Mouse (Mus musculus): ENCODE data around the gene Cep19. TPM values are rescaled to one million over a fixed set of nuclear protein-coding genes. Genes with fewer than 3 reads are reported as not detected.

Gene Cep19
- total RNA-seq, 2 experiments from 2014 or later = 9.6 to 10.6 TPM

DNA sequence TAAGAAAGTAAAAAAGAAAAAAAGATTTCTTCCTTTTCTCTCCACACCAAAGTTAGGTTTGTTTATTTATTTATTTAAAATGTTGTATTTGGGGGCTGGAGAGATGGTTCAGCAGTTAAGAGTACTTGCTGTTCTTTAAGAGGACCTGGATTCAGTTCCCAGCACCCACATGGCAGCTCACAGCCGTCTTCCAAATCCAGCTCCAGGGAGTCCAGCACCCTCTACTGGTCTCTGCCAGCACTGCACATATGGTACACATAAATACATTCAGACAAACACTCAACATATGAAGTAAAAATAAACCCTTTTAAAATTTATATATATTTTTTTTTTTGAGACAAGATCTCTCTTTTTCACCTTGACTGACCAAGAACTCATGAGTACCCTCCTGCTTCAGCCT, 6.1 kb downstream of the Cep19 start:
- intact Hi-C loops (cut with DNase I) = no loop called here
- no peak for DNase-seq

DNA sequence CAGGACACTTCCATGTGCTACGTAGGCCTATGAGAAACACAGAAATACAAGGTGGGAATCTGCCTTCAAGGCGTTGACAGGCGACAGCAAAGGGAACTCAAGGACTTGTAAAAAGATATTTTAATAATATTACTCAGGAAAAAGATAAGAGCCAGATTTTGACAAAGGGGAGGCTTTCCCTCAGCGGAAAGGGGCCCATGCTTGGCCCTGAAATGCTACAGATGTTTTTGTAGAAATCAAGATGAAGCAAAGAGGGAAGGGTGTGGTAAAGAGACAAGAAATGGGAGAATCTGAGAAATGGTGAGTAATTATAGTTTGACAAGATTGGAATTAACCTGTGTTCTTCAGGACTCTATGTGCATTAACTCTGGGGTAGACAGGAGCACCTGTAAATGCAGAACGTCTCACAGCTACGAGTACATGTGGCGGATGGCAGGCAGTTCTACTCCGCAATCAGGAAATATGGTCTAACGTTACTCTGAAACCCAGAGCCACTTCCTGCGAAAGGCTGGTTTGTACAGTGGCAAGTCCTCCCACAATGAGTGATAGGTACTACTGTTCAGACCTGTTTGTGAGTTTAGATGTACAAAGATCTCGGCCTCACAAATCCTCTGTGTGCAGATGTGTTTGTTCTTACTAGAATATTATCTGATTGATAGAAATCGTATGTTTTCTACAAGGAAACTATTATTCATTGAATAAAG, 7.9 kb downstream of the Cep19 start:
- DNase-seq = no peak
- intact Hi-C loops (cut with DNase I) = no loop called here

DNA sequence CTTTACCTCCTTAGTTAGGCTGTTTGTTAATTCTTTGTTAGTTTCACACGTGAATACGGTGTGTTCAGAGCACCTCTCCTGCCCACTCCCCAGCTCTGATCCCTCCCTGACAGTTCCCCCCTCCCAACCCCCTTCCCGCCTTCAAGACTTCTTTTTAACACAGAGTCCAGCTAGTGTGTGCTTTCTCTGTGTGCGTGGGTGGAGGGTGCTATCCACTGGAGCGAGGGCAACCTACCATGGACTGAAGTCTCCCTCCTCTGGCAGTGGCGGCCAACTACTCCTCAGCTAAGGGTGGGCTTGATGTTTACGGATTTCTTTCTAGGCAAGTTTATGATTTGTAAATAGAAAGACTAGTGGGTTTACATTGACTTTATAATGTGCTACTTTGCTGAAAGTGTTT, 8.6 kb downstream of the Cep19 start:
- DNase-seq = no peak
- intact Hi-C loops (cut with DNase I) = no loop called here

DNA sequence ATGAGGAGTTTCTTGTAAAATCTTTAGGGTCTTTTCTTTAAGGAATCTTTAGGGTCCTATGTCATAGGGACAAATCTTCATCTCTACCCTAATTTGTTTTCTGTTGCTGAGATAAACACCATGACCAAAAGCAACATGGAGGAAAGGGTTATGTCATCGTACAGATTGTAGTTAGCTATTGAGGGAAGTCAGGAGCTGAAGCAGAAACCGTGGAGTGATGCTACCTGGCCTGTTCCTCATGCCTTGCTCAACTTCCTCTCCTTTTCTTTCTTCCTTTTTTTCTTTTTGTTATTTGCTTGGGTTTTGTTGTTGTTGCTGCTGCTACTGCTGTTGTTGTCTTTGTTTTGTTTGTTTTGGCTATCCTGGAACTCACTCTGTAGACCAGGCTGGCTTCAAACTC, 9.0 kb downstream of the Cep19 start:
- DNase-seq = no peak
- intact Hi-C loops (cut with DNase I) = no loop called here

DNA sequence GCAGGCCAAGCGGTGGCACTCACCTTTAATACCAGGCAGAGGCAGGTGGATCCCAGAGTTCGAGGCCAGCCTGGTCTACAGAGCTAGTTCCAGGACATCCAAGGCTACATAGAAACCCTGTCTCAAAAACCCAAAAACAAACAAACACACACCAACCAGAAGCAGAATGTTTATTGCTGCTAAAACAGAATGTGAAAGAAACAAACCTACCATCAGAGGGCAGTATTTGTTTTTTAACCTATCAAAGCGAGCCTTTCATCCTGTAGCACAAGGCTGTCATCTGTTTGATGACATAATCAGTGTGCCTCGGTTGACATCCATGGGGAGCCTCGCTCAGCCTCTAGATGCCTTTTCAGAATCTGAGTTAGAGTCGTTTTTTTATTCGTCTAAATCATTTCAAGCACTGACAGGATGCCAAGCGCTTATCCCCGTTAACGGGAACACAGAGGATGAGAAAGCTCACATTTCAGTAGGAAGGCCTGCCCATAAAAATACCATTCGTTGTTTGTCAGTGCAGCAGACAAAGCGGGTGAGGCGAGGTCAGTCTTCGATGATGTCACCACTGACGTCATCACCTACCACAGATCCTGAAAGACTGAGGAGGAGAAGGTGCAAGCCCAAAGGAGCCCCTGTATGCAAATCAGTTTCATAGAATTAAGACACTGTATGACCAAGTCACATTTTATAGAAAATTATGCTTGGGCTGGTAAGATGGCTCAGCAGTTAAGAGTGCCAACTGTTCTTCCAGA, 11.5 kb downstream of the Cep19 start:
- intact Hi-C loops (cut with DNase I) = no loop called here
- peak in 1 of 2 experiments; percentile 40 for DNase-seq

DNA sequence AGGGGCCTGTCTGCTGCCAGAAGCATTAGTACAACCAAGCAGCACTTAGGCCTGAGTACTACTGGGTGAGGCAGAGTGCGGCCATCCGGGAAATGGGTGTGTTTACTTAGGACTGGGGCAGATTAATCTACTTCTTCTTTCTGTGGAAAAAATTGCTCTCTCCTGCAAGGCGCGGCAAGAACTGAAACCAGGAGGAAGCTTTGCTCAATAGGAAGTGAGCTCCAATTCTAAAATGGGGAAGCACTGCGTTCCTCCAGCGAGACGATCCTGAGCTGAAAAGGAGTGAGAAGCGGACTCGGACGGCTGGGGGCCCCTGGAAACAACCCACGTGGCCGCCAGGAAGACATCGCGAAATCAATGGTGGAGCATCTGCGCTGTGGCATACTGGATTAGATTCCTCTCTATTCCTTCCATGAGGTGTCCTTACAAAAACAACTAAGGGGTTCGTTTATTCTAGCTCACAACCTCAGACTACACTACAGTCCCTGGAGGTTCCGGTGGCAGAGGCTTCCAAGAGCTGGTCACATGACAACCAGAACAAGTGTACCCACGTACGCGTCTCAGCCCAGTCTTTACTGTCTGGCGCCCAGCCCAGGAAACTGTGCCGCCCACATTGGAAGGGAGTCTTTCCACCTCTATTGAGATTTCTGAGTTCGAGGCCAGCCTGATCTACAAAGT, 14.1 kb downstream of the Cep19 start:
- DNase-seq = peak; percentile 57 to 66

DNA sequence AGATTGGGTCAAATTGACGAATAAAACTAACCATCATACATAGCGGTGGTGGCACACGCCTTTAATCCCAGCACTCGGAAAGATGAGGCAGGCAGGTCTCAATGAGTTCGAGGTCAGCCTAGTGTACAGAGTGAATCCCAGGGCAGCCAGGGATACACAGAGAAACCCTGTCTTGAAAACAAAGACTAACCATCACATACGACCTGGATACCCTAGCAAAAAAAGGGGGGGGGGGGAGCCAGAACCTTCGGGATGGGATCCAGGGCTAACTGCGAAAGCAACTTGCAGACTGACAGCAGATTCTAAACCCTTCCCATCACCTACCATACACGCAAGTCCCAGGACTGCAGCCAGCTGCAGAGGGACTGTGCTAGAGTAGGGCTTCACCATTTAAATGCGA, 14.8 kb downstream of the Cep19 start:
- intact Hi-C loops (cut with DNase I) = loop anchor here (2.0 kb wide), 1 partner anchor 50 kb away; the partner anchor contains the start of gene Nrros

More for the DNA sequence above, 14.1 kb downstream of the Cep19 start:
- intact Hi-C loops (cut with DNase I) = loop anchor here (2.0 kb wide), 2 partner anchors 51 to 385 kb away; partner anchors contain the start of gene Nrros

DNA sequence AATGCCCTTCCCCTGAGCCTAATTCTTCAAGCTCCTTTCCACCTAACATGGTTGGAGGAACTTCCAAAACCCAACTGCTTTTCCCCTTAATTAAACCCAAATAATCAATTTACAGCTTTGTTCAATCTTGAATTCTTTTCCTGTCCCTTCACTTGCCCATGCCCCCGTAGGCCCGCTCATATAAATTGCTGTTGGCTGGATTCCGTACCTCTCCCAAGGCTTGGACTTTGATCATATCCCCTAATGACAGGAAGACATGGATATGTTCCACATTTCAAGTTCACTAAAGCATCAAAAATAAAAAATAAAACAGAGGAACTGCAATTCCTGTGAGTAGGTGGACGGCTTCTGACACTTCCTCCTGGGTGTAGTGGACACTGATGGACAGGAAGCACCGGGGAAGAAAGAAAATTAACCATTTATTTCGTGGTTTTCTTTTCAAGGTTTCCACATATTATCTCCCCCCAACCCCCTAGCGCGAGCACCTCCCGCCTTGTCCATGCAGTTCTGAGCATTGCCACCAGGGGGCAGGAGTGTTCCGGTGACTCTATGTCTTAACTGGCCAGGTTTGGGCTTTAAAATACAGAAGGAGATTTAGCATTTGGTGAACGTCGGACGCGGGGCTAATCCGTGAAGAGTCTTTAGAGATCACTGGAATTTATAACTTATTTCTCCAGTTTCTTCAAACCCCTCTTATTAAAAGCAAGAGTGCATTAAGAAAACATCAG, 15.5 kb downstream of the Cep19 start:
- DNase-seq = peak; percentile 87 to 93
- intact Hi-C loops (cut with DNase I) = loop anchor here (2.0 to 5.0 kb wide), 3 partner anchors 50 to 342 kb away; partner anchors contain the start of gene Nrros

More for the DNA sequence above, 14.8 kb downstream of the Cep19 start:
- DNase-seq = no peak

DNA sequence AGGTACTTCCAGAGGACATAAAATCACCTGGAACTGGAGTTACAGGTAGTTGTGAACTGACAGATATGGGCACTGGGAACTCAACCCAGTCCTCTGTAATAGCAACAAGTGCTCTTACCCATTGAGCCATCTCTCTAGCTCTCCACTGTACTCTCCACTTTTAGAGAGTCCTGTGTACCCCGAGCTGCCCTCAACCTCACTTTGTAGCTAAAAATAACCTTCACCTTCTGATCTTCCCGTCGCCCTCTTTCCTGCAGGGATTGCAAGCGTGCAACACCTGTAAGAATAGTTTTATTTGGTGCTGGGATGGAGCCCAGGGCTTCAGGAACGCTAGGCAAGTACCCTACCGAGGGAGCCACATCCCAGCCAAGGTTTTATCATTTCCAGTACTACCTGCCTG, 16.2 kb downstream of the Cep19 start:
- no peak for DNase-seq
- intact Hi-C loops (cut with DNase I) = loop anchor here (2.0 to 5.0 kb wide), 3 partner anchors 49 to 342 kb away; partner anchors contain the start of gene Nrros

DNA sequence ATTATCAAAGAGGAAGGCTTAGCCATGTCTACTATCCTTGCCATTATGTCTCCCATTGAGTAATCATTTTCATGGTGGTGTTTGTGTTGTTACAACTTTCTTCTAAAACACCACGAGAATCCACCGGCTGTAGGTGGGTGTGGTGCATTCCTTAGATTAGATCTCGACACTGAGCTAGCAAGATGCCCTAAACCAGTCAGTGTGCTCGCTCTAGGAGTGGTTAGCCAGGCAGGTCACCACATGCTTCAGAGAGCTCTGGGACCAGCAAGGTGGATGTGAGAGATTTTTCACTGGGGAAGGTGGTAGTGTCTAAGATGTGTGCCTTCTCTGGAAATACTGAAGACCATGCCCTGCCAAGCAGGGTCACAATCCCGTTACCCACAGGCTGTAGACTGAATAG, 16.6 kb downstream of the Cep19 start:
- no peak for DNase-seq
- intact Hi-C loops (cut with DNase I) = loop anchor here (5.0 kb wide), 2 partner anchors 86 to 341 kb away; no protein-coding TSS in a partner anchor

DNA sequence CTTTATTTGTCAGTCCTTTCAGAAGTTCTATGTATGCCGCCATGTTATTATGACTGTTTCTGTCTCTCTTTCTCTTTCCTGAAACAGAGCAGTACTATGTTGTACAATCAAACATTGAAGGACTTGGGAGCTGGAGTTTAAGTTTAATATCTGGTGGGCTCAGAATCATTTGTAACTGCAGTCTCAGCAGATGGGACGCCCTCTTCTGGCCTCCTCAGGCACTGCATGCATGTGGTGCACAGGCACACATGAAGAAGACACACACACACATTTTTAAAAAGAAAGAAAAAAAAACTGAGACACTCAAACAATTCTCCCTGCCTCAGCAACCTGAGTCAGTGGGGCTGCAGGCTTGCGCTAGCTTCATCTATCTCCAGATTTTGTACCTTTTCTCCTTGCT, 20.9 kb downstream of the Cep19 start:
- DNase-seq = no peak
- intact Hi-C loops (cut with DNase I) = no loop called here

DNA sequence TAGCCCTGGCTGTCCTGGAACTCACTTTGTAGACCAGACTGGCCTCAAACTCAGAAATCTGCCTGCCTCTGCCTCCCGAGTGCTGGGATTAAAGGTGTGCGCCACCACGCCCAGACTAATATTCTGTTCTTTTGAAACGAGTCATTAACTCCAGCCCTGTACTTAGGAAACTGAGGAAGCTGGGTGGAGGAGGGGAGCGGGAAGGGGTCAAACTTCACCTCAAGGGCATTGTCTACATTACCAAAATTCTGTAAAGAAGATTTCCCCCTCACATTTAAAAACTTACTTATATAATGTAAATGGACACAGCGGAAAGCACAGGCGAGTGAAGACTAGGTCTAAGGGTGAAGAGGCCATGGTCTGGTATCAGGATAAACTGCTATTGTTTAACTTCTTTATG, 24.4 kb downstream of the Cep19 start:
- no peak for DNase-seq
- intact Hi-C loops (cut with DNase I) = no loop called here

DNA sequence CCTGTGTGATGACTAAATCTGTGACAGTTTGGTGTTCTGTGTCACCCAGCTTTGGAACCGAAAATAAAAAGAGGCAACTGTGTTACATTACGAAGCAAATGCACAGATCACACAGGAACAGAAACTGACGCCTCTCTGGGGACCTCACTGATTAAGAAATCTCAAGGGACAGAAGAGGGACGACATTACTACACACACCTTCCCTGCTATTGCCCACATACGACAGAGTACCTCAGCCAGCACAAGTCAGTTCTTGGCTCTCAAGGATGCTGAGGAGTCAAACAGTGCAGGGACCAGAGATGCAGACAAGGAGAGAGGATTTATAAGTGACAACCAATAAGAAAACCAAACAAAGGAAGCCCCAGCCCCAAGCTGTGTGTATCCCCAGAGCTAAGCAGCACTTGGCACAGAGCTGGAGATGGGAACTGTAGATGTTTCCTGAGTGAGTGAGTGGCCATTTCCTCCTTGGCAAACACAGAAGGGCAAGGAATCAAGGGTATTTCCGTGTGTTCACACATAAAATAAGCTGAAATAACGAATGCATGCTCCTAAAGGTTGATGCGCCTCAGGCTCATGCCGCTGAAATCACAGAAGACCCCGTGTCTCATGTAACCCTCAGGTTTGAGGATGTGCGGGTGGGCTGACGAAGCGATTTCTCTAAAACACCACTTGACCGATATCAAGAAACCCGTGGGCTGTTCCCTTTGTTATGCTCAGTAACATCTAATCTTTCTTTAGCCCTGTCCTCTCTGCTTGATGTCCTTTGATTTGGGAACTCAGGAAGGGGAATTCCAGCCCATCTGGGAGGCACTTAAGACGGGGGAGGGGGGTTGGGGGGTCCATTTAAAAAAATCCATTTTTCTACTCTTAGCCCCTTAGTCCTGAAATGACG, 25.1 kb downstream of the Cep19 start:
- DNase-seq = peak in 1 of 2 experiments; percentile 39
- intact Hi-C loops (cut with DNase I) = no loop called here

DNA sequence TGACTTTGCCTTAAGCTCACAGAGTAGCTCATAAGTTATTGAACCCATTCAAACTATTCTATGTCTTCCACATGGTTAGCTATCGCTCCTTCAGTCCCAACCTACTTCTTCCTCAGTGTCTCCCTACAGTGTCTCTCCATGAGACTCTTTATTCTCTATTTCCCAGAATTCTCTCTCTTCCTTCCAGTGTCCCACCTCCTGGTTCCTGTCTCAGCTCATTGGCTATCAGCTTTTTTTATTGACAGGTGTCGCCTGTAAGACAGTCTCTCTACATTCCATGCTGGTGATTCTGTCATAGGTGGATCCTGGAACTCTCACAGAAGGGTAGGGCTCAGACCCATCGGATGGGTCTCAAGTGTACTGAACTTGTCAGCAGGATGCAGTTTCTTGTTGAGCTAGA, 25.8 kb downstream of the Cep19 start:
- intact Hi-C loops (cut with DNase I) = no loop called here
- no peak for DNase-seq

DNA sequence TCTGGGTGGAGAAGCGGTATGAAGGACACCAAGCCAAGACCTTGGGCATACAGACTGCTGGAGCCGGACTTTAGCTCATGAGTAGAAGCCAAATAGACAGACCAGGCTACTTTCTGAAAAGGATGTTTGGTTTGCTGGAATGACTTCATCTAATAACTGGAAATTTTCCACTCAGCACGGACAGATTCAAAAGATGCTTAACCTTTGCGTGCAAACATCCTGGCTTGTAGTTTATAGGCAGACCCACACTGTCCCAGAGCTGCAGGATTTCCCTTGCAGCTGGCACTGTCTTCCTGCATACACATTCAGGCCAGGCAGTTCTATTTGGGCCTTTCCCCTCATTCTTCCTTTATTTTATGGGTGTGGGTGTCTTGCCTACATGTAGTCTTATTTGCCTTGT, 27.4 kb downstream of the Cep19 start:
- no peak for DNase-seq
- intact Hi-C loops (cut with DNase I) = loop anchor here (2.0 kb wide), 1 partner anchor 38 kb away; the partner anchor contains the start of gene Nrros

DNA sequence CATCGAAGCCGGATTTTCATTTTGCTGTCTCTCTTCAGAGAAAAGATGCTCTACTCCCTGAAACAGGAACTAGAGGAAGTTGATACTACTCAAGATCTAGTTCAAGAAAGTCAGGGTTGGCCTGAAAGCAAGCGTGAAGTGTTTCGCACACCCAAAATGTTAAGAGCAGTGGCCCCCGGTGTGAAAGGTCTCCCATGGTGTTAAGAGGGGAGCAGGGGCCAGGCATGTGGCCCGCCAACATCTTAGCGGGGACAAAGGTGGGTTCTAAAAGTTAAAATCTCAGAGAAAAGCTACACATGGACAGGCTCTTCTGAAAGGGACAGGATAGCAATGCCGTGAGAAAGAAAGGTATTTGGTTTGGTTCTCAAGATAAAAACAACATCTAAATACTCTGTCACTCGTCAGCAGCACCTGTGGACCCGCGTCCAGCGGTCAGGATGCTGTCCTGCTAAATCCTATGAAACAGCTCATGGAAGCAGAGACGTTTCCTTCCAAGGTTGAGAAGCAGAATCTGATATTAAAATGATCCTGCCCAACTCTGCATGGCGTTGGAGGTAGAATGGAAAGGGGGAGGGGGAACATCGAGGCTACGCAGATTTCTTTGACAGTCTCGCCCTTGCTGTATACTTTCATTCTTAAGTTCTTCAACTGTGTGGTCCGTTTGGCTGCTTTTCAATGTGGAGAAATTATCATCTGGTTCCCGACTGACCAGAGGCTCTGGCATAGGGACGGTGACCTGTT, 30.0 kb downstream of the Cep19 start:
- intact Hi-C loops (cut with DNase I) = no loop called here
- DNase-seq = no peak

DNA sequence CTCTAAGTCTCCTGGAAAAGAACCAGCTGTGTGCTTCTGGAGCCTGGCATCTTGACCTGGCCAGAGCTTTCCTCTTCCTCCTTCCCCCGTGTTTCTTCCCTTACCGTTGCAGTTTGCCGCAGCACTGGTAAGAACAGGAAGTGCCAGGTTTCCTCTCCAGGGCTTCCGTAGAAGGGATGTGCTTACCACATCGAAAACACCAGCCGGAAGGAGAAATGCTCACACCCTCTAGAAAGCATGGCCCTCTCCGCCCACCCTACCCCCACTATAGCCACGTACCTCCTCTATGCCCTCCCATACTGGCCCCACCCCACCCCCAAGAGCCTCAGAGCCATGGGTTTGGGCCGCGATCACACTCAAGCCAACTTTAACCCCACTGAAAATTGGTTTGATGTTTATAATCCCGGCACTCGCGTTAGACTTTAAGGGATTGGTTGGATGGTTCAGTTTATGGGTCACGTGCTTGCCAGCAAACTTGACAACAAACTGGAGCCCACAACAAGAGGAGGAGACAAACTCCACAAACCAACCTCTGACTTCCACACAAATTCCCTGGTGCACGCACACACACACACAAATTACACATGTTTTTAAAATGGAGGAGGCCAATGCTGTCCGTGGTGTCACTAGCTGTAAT, 30.7 kb downstream of the Cep19 start:
- peak; percentile 48 to 61 for DNase-seq
- intact Hi-C loops (cut with DNase I) = no loop called here

DNA sequence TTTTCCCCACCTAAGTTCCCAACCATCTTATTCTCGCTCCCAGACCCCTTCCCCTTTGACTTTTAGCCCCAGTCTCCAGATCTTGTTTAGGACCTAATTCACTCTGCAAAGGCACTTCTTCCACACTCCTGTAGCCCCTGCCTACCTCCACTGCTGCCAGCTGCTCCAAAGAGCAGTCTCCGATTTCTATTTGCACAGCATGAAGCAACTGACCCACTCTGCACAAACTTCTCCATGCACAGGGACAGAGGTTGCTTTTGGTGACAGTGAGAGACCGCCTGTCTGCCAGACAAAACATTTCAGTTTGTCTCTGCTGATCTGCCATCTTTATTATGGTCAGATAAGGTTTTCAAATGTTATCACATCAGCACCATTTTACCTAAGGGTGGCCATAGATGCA, 33.5 kb downstream of the Cep19 start:
- intact Hi-C loops (cut with DNase I) = no loop called here
- DNase-seq = no peak

Data from heart, postnatal 10 days (tissue).